Mouse (Mus musculus) adrenal gland, adult 10 weeks (tissue): ENCODE data around the gene 1700080O16Rik. TPM values are rescaled to one million over a fixed set of nuclear protein-coding genes. Genes with fewer than 3 reads are reported as not detected.

Experiments used
- polyA plus RNA-seq: library from polyadenylated mRNA; stranded (reverse); fragments of 350-450 nt; fragmentation: Illumina TruSeq; extraction: RNeasy Lipid Tissue Mini Kit (QIAGEN cat#74804); gene quantifications from one replicate; pipeline ENCODE4 v1.2.3, GENCODE M21; 2014; ENCODE audit warnings: low read depth, low replicate concordance

The 1700080O16Rik gene
- polyA plus RNA-seq: not detected

DNA sequence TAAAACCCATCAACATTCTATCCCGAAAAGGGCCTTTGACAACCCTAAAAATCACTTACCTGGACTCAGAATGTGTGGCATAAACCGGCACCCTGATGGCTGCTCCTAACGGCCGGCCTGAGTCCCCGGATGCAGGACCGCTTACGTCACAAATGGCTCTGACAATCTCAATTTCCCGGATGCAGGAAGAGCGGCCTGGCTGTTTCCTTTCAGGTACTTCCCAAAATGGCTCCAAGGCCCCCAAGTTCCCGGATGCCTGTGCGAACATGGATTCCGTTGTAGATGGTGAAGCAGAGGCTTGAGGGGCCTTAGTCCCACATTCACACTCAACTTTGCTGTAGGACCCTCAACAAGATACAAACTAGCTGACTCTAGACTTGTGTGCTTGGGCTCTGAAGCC lies at the start of gene 1700080O16Rik:
TSS of gene 1700080O16Rik (minus strand) at position 101 of the 400 bp plus-strand sequence.

Other genes with a start within 250 kb of the 1700080O16Rik start
- gene Usp26, start 171.5 kb downstream of the 1700080O16Rik start, polyA plus RNA-seq: not detected
- 63.6 TPM for gene Gpc4, start 192.5 kb upstream of the 1700080O16Rik start, polyA plus RNA-seq